Comparison of ENCODE assay signal across 8 mouse cellular contexts in genomic region chr11:60045676-60046057, GRCm38 (mm10). TPM values are rescaled to one million over a fixed set of nuclear protein-coding genes. Genes with fewer than 3 reads are reported as not detected.
A peak's percentile ranks its signal among the peaks of the same experiment; 100 is the strongest.
DNase-seq lines count a peak whose midpoint lies in the region; ATAC-seq and TF ChIP-seq lines count a peak whose summit lies in the region.

No protein-coding gene starts in this region.

- peaks cover 4% of the 10 kb centered on the region; the same call in 1 of the 2 replicates for H3K4me1 ChIP-seq in lung, embryonic 16.5 days (replicated peaks; ENCODE audit: control insufficient read depth, insufficient read depth, low read length)
- H3K4me1 ChIP-seq in embryonic fibroblast, embryonic 13.5 days (ENCODE audit: control insufficient read depth, insufficient read depth, low read length): no peaks in the 10 kb centered on the region
- H3K4me1 ChIP-seq in limb, embryonic 10.5 days: peaks cover 6% of the 10 kb centered on the region
- H3K4me1 ChIP-seq in neural tube, embryonic 14.5 days (ENCODE audit: control insufficient read depth, insufficient read depth, low read length): peaks cover 5% of the 10 kb centered on the region; the same call in 1 of the 2 replicates

- no peaks in the 10 kb centered on the region for H3K36me3 ChIP-seq in lung, embryonic 16.5 days (ENCODE audit: control insufficient read depth, insufficient read depth, low read length)
- no peaks in the 10 kb centered on the region for H3K36me3 ChIP-seq in limb, embryonic 10.5 days
- no peaks in the 10 kb centered on the region for H3K36me3 ChIP-seq in neural tube, embryonic 14.5 days (ENCODE audit: control insufficient read depth, insufficient read depth, low read length)

- 5% methylated on average over 3 of the region's 3 CpGs for WGBS in lung, embryonic 16.5 days
- 12% methylated on average over 3 of the region's 3 CpGs for whole genome bisulfite sequencing in limb, embryonic 10.5 days
- 8% methylated on average over 3 of the region's 3 CpGs for WGBS in neural tube, embryonic 14.5 days

- TF ChIP-seq POLR2A in embryonic fibroblast, embryonic 13.5 days (IDR thresholded peaks at IDR 0.05; ENCODE audit: low read depth, low read length): no peak

- no peaks in the 10 kb centered on the region for H3K27me3 ChIP-seq in lung, embryonic 16.5 days (ENCODE audit: control insufficient read depth, insufficient read depth, low read depth, low read length)
- H3K27me3 ChIP-seq in limb, embryonic 10.5 days (ENCODE audit: low read depth, poor library complexity, severe bottlenecking): no peaks in the 10 kb centered on the region
- no peaks in the 10 kb centered on the region for H3K27me3 ChIP-seq in neural tube, embryonic 14.5 days (ENCODE audit: control insufficient read depth, insufficient read depth, low read length)

- no peak for DNase-seq in lung, postnatal 25 days (ENCODE audit: low spot score)
- no peak for DNase-seq in limb, embryonic 10.5 days (ENCODE audit: low spot score)
- DNase-seq in frontal cortex, postnatal 36 days (ENCODE audit: low spot score in 2 of 2): no peak
- DNase-seq in cerebellum, postnatal 14 days: no peak

- H3K9me3 ChIP-seq in lung, embryonic 16.5 days (ENCODE audit: control insufficient read depth, low read length): no peaks in the 10 kb centered on the region
- no peaks in the 10 kb centered on the region for H3K9me3 ChIP-seq in limb, embryonic 10.5 days (replicated peaks)
- no peaks in the 10 kb centered on the region for H3K9me3 ChIP-seq in neural tube, embryonic 14.5 days (ENCODE audit: control insufficient read depth, low read length)

- peak overlapping the region; percentile 75 for H3K9ac ChIP-seq in lung, embryonic 16.5 days (ENCODE audit: low read length)
- no peak overlapping the region for H3K9ac ChIP-seq in neural tube, embryonic 14.5 days (replicated peaks; ENCODE audit: low read depth, low read length)

- peak overlapping the region; percentile 72 for H3K4me3 ChIP-seq in lung, embryonic 16.5 days (ENCODE audit: low read length)
- H3K4me3 ChIP-seq in embryonic fibroblast, embryonic 13.5 days (ENCODE audit: insufficient read depth, low read length): peak overlapping the region; percentile 51
- H3K4me3 ChIP-seq in limb, embryonic 10.5 days: peak overlapping the region; percentile 66
- H3K4me3 ChIP-seq in neural tube, embryonic 14.5 days (ENCODE audit: low read depth, low read length): peak overlapping the region; percentile 52

- peak overlapping the region; percentile 36; the same call in 1 of the 2 replicates for H3K27ac ChIP-seq in lung, embryonic 16.5 days (ENCODE audit: low read length)
- no peak overlapping the region for H3K27ac ChIP-seq in embryonic fibroblast, embryonic 13.5 days (ENCODE audit: insufficient read depth, low read length)
- peak overlapping the region; percentile 91 for H3K27ac ChIP-seq in limb, embryonic 10.5 days
- H3K27ac ChIP-seq in neural tube, embryonic 14.5 days (ENCODE audit: low read depth, low read length): no peak overlapping the region

- TF ChIP-seq CTCF in embryonic fibroblast, embryonic 13.5 days (IDR thresholded peaks at IDR 0.05; ENCODE audit: borderline replicate concordance, insufficient read depth, low read length): no peak

- peak; percentile 32 for ATAC-seq in lung, embryonic 16.5 days (ENCODE audit: low read depth)
- peak; percentile 22 for ATAC-seq in neural tube, embryonic 14.5 days (ENCODE audit: low read depth)
- ATAC-seq in granulocyte monocyte progenitor cell, adult 5-6 weeks (replicated peaks; ENCODE audit: poor library complexity, severe bottlenecking): no peak

- peak overlapping the region; percentile 74 for H3K4me2 ChIP-seq in lung, embryonic 16.5 days (ENCODE audit: low read depth, low read length)
- H3K4me2 ChIP-seq in neural tube, embryonic 14.5 days (ENCODE audit: low read depth, low read length): peak overlapping the region; percentile 56

RNA-seq across cellular contexts. Expression of gene Pemt, which starts 0.6 kb away (rescaled TPM):
- polyA plus RNA-seq in lung, embryonic 16.5 days (2015; fragmentation: Nextera tagmentation; extraction: Ambion mirVana): 6.5 and 8.0 TPM in 2 replicates
- polyA plus RNA-seq in embryonic fibroblast, embryonic 13.5 days (2011; ENCODE audit: insufficient read length, low read depth, missing spikeins): 5.8 and 9.8 TPM in 2 replicates
- polyA plus RNA-seq in limb, embryonic 10.5 days (2016; fragmentation: Nextera tagmentation; extraction: Ambion mirVana): 5.3 and 7.5 TPM in 2 replicates
- 9.0 and 9.3 TPM in 2 replicates for polyA plus RNA-seq in neural tube, embryonic 14.5 days (2014; fragmentation: Nextera tagmentation; extraction: Ambion mirVana)
- 12.9 and 20.7 TPM in 2 replicates for total RNA-seq in granulocyte monocyte progenitor cell, adult 5-6 weeks (2014; fragmentation: Nextera tagmentation)
- total RNA-seq in granulocyte monocyte progenitor cell, adult 5-6 weeks (2017): 3.7 and 14.6 TPM in 2 replicates

RNA-seq across cellular contexts. Expression of gene Rai1, which starts 59.1 kb away (rescaled TPM):
- polyA plus RNA-seq in lung, embryonic 16.5 days (2015; fragmentation: Nextera tagmentation; extraction: Ambion mirVana): 22.9 and 23.9 TPM in 2 replicates
- 25.9 and 29.1 TPM in 2 replicates for polyA plus RNA-seq in embryonic fibroblast, embryonic 13.5 days (2011; ENCODE audit: insufficient read length, low read depth, missing spikeins)
- polyA plus RNA-seq in limb, embryonic 10.5 days (2016; fragmentation: Nextera tagmentation; extraction: Ambion mirVana): 34.3 and 37.3 TPM in 2 replicates
- polyA plus RNA-seq in neural tube, embryonic 14.5 days (2014; fragmentation: Nextera tagmentation; extraction: Ambion mirVana): 34.1 and 35.7 TPM in 2 replicates
- 37.5 and 52.4 TPM in 2 replicates for total RNA-seq in granulocyte monocyte progenitor cell, adult 5-6 weeks (2014; fragmentation: Nextera tagmentation)
- total RNA-seq in granulocyte monocyte progenitor cell, adult 5-6 weeks (2017): 11.0 and 13.3 TPM in 2 replicates

Comparison
In these comparisons a context has a peak if more than half of its experiments do, and no peak if none do; other contexts are left out.
1. H3K27ac ChIP-seq: peak in lung, embryonic 16.5 days (single experiment) and limb, embryonic 10.5 days (single experiment); none in embryonic fibroblast, embryonic 13.5 days (single experiment) and neural tube, embryonic 14.5 days (single experiment).
2. Peak in every context shown above with its lines, with median percentiles within 50 percentile points of each other: H3K4me3 ChIP-seq.